Mouse (Mus musculus): ENCODE data around the gene Ints3.

Gene Ints3

GRCm38 (mm10) chr3:90391004-90391403 lies 42.4 kb downstream of the Ints3 start:
- no peak for DNase-seq (ENCODE audit: low spot score in 2 of 2)

DNA sequence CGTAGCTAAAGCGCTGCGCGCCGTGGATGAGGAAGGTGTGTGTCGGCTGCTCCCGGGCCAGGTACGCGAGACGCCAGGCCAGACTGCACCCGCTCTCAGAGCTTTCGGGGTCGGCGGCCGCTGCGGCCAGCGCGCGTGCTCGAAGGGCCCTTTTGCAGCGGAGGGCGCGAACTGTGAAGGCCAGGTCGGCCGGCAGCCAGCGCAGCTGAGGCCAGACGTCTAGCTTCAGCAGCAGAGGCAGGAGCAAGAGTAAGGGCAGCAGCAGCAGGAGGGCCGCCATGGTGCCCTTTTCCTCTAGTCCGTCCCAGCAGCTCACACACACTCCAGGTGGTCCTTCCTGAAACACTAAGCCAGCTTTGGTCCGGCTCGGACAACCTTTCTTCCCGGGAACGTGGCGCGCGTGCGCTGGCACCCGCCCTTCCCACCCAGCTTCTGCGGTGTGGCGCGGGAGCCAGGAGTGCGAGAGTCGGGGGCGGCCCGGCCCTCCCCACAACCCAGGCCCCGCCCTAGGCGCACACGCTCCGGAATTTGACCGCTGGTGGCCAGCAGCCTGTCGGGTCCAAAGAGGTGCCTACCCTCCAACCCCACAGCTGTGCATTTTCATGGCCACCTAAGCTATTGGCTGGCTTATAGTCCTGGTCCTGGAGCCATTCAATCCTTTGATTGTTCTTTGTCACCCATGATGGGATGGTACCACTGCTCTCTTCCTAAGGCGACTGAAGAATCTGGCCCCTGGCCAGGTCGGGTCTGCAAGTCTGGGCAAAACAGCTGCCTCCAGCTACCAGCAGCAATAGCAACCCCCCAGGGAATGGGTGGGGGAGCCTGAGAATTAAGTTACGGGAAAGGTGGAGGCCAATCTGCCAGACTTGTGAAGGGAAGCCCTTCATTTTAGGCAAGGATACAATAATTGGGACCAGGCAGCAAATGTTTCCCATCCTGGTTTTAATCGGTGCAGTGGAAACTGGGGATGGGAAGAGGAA lies 43.6 kb downstream of the Ints3 start, which contains the start of gene Slc27a3:
Slc27a3 (minus strand) TSS at position 428 of the 980 bp plus-strand sequence.
- DNase-seq (ENCODE audit: low spot score in 2 of 2) = peak in 1 of 2 experiments; percentile 52

- DNase-seq (ENCODE audit: low spot score in 2 of 2) = no peak
Measured at GRCm38 (mm10) chr3:90388726-90389510, 44.5 kb downstream of the Ints3 start.

DNA sequence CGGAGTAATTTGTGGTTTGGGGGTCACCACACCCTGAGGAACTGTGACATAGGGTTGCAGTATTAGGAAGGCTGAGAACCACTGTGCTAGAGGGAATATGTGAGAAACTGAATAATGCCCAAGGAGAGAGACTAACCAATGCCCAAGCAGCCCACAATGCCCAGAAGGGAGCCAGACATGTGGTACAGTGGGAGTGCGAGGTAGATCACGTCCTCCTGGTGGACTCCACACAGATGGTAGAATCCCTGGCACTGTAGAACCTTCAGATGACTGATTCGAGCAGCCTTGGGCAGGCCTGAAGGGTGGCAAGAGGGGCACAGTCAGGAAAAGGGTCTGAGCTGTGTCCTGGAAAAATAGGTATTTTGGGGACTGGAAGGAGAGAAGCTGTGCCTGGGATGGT lies 45.2 kb downstream of the Ints3 start:
- DNase-seq (ENCODE audit: low spot score in 2 of 2) = no peak

DNA sequence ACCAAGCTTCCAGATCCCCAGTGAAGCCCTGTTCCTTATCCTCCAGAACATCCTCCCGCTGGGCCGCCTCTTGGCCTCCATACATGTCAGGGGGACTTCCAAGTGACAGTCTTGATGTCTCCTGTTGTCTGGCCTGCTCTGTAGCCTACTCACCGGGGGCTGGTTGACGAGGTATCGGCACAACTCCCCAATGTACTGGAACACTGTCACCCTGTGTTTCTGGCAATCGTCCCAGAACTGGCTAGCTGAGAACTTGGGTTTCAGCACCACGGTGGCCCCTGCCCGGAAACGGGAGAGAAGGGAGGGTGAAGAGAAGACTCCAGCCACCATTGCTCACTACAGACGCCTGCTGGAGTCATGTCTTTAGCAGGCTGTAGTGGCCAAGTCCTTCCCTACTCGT lies 45.9 kb downstream of the Ints3 start:
- DNase-seq (ENCODE audit: low spot score in 2 of 2) = peak in 1 of 2 experiments; percentile 46

- no peak for DNase-seq (ENCODE audit: low spot score in 2 of 2)
Measured at GRCm38 (mm10) chr3:90386817-90387216, 46.6 kb downstream of the Ints3 start.

DNA sequence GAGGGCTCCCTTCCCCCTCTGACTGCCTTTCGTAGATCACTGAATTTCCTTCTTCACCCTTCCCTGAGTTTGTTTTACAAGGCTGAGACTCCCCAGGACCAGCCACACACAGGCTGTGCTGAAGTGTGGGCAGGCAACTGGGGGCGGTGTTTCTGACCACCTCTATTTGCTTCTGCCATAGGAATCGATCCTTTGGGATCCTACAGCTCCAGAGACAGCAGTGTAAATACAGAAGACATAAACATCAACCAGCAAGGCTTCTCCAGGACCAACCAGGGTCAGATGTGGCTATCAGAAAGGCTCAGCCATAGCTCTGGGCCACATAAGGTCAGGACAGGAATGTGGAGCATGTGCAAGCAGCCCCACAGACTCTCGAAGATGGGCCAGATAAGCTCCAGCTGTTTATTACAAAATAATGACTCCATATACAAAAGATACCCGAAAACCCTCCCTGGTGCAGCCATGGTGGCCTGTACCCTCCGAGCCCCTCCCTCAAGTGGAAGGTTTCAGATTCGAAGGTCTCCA lies 48.5 kb downstream of the Ints3 start:
- no peak for DNase-seq (ENCODE audit: low spot score in 2 of 2)

DNA sequence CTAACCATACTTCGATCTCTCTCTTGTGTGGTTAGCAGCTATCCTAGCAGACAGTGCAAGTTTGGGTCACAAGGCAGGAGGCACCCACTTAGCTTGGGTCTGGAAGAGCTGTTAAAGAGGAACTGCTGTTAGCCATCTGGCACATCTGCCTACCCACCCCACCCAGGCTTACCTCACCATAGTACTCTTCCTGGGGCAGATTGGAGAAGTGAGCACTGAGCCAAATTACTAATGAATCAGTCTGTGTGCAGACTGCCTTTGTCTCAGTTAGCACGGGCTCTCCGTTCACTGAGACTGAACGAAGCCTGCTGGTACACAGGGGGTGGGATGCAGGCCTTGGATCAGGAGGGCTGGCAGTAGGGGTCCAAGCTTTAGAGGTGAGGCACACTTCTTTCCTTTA lies 49.7 kb downstream of the Ints3 start:
- no peak for DNase-seq (ENCODE audit: low spot score in 2 of 2)

- DNase-seq (ENCODE audit: low spot score in 2 of 2) = no peak
Measured at GRCm38 (mm10) chr3:90381727-90382126, 51.7 kb downstream of the Ints3 start.

- DNase-seq (ENCODE audit: low spot score in 2 of 2) = no peak
Measured at GRCm38 (mm10) chr3:90378496-90378895, 54.9 kb downstream of the Ints3 start.

- DNase-seq (ENCODE audit: low spot score in 2 of 2) = no peak
Measured at GRCm38 (mm10) chr3:90376247-90376585, 57.2 kb downstream of the Ints3 start.

DNA sequence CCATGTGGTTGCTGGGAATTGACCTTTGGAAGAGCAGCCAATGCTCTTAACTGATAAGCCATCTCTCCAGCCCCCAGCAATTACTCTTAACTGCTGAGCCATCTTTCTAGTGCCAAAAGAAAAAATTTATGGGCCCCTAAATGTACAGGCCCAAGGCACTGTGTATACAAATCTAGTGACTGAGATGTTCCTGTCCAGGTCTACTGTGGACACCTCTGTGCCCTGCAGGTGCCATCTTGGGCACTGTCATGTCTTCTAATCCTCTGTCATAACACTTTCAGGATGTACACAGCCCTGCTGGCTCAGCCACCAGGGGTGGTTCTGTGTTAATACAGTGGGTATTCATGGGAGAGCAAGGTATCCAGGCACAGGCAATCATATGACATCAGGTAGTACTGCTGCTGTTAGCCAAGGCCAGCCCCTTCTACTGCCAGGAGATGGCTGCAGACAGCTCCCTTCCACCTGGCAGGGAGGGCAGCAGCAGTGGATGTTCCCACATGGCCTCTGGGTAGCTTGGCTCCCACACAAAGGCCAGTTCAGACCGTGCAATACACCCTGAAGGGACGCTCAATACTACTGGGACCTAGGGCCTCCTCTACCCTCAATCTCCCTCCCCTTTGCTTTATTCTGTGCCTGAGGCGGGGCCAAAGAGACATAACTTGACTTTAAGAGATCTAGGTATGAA lies 57.7 kb downstream of the Ints3 start:
- no peak for DNase-seq (ENCODE audit: low spot score in 2 of 2)

DNA sequence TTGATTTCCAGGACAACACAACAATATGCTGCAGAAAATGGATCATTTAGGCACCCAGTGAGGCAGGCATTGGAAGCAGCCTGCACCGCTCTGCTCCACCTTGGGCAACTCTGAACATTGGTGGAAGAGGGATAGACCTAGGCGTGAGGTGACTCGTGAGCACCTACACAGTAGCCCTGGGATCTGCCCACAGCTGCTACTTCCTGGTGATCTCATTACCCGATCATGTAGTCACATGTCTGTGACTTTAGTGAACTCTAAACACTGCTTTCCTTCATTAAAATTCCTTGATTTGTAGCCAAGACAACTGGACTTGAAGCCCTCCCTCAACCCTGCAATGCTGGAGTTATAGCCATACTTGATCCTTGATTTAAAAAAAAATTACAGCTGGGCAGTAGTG lies 59.1 kb downstream of the Ints3 start:
- DNase-seq (ENCODE audit: low spot score in 2 of 2) = no peak

DNA sequence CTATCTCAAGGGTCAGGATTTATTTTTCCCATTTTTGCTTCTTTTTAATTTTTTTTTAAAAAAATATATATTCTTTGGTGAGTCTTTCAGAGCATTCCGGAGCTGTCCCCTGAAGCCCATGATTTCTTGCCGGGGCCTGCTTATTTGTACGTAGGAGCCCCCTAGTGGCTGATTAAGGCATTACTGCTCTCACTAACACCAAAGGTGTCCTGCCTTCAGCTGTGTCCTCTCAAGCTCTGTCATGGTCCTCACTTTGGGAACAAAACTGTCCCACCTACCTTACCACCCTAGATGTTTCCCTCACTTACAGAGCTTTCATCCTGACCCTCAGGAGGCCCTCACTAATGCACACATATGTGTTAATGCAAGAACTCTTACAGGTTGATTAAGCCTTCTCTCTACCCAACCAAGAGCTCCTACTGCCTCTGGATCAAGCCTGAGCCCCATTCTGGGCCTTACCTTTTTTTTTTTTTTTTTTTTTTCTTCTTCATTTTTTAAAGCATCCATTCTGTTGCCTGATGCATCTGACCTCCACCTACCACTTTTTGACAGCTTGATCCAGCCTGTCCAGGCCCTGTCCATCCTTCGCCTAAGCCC lies 59.9 kb downstream of the Ints3 start:
- DNase-seq (ENCODE audit: low spot score in 2 of 2) = peak; percentile 88 to 93

DNA sequence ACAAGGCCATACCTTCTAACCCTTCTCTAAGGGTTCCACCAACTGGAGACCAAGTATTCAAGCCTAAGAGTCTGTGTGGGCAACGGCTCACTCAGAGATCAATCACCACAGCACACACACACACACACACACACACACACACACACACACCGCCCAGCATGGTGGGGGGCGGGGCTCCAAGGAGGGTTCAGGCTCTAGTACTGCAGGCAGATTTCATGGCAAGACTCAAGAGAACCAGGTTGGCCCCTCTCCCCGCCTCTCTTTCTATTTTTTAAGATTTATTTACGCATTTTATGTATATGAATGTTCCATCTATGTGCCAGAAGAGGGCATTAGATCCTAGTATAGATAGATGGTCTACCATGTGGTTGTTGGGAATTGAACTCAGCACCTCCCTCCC lies 60.6 kb downstream of the Ints3 start:
- DNase-seq (ENCODE audit: low spot score in 2 of 2) = no peak

DNA sequence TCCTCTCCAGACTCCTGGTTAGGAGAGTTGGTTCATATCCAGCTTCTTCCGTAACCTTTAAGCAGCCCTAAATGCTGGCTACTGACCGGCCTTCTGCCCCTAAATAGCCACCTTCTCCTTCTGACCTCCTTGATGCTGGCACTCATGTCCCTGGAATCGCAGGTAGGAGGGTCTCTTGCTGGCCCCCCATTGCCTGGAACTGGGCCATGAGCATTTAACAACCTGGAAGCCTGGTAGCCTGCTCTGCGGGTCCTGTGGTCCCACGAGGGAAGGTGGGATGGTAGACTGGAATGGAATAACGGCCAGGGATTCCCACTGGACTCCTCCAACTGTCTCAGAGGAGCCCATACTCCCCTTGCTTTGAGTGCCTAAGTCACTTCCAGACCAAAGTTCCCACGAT lies 61.6 kb downstream of the Ints3 start:
- no peak for DNase-seq (ENCODE audit: low spot score in 2 of 2)

GRCm38 (mm10) chr3:90369041-90369440 lies 64.4 kb downstream of the Ints3 start:
- DNase-seq (ENCODE audit: low spot score in 2 of 2) = peak; percentile 39 to 53

DNA sequence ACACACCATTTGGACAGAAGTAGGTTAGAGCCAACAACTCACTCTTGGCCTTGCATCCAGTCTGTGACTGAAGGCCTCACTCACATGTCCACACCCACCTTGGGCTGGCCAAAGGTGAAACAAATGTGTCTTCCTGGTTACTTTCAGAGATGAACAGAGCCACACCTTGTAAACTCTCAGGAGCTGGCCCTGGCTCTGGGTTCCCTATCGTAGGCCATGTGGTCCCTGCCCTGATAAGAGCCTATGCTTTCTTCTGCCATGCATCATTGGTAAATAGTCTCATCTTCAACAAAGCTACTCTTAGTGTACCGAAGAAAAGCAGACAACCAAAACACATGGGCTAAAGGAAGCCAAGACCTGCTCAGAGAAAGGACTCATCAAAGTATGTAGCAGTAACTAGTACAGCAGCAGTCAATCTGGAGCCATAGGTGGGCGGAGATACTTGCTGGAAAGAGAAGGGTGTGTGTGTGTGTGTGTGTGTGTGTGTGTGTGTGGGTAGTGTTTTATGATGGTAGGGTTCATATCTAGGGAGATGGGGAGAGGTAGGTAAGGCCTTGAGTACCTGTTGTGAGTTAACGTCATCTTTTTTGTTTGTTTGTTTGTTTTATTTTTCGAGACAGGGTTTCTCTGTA lies 66.3 kb downstream of the Ints3 start:
- no peak for DNase-seq (ENCODE audit: low spot score in 2 of 2)

GRCm38 (mm10) chr3:90362346-90362745 lies 71.1 kb downstream of the Ints3 start:
- DNase-seq (ENCODE audit: low spot score in 2 of 2) = no peak

DNA sequence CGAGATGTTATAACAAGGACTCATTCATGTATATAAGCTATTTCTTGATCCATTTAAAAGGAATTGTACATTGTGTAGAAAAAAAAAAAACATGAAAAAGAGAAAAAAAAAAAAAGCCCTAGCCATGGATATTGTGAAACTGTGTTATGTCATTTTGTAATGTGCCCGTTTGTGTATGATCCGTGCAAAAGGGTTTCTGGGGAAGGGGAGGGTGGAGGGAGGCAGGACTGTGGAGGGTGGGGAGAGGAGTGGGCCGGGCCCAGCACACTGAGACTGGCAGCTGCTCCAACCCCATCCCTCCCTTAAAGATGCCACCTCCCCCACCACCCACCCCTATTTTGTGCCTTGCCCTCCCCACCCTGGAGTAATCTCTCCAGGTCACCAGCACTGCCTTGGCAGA lies 71.9 kb downstream of the Ints3 start:
- DNase-seq (ENCODE audit: low spot score in 2 of 2) = no peak

- no peak for DNase-seq (ENCODE audit: low spot score in 2 of 2)
Measured at GRCm38 (mm10) chr3:90359230-90359629, 74.2 kb downstream of the Ints3 start.

All from right cerebral cortex, adult 2 months (tissue).